Mouse (Mus musculus): Measurements from ENCODE around the gene Itgae.

GRCm38 (mm10) chr11:73105246-73105645 lies 14.9 kb downstream of the Itgae start:
- TF ChIP-seq CTCF (IDR thresholded peaks at IDR 0.05; ENCODE audit: insufficient read depth, low read depth, low read length) (no peak), POLR2A (IDR thresholded peaks at IDR 0.05; ENCODE audit: insufficient read depth, low read depth, low read length) (no peak)
